Mouse (Mus musculus): ENCODE measurements around the gene Tmbim1.

Tmbim1 gene

DNA sequence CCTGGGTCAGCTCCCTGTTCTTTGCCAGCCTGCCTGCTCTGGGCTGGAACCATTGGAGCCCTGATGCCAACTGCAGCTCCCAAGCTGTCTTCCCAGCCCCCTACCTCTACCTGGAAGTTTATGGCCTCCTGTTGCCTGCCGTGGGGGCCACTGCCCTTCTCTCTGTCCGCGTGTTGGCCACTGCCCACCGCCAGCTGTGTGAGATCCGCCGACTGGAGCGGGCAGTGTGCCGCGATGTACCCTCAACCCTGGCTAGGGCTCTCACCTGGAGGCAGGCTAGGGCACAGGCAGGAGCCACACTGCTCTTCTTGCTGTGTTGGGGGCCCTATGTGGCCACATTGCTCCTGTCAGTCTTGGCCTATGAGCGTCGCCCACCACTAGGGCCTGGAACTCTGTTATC, 26.4 kb downstream of the Tmbim1 start:
- in situ Hi-C loops (cut with MseI, MboI) = no loop called here

GRCm38 (mm10) chr1:74278538-74278937, 26.9 kb downstream of the Tmbim1 start, which contains the start of gene Gpbar1:
Gpbar1 (plus strand) TSS chr1:74278550.
- in situ Hi-C loops (cut with MseI, MboI) = no loop called here

GRCm38 (mm10) chr1:74277883-74278537, 27.4 kb downstream of the Tmbim1 start:
- in situ Hi-C loops (cut with MseI, MboI) = no loop called here

DNA sequence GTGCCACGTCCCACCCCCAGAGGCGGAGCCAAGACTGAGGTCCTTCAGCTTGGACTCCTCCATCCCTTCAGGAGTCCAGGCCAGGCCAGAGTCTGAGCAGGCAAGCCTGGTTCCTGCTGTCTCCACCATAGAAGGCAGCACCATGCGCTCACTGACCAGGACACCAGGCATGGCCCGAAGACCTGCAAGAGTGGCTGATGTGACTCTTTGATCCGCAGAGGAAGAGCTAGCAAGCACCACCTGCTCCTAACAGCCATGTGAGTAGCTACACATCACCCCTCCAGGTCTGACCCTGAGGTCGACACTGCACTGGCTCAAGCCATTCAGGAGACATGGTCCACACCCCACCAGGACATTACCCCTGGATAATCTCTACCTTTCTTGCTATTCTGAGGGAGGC, 28.4 kb downstream of the Tmbim1 start:
- in situ Hi-C loops (cut with MseI, MboI) = no loop called here

DNA sequence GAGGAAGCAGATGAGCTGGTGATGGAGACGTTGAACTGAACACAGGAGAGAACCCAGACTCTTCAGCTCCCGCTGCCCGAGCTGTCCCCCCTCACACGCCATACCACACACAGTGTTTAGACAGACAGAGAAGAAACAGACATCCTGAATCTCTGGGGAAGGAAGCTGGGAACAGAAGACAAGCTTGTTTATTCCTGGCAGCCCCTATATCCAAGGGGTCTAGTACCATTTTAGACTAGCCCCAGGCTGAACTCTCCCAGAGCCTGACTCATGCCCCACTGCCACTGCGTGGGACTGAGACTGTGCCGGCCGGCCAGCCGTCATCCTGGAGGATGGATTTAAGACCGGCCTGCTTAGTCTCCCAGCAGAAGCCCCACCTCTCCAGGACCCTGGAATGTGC, 30.4 kb downstream of the Tmbim1 start:
- in situ Hi-C loops (cut with MseI, MboI) = no loop called here

DNA sequence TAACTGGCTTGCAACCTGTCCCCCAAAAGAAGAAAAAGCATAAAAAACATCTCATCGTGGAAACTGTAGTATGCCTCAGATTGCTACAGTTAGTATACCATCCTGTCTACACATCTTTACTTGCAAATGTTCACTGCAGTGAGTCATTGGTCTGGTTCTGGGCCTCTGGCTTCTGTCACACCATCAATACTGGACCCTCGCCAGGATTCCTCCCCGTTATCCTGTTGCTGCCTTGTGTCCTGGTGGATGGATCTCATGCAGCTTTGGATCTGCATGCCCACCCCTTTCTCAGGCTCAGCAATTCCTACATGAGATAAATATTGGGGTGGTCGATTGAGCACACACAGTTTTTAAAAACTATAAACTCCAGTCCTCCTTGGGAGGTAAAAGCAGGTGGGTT, 33.8 kb downstream of the Tmbim1 start:
- in situ Hi-C loops (cut with MseI, MboI) = no loop called here

DNA sequence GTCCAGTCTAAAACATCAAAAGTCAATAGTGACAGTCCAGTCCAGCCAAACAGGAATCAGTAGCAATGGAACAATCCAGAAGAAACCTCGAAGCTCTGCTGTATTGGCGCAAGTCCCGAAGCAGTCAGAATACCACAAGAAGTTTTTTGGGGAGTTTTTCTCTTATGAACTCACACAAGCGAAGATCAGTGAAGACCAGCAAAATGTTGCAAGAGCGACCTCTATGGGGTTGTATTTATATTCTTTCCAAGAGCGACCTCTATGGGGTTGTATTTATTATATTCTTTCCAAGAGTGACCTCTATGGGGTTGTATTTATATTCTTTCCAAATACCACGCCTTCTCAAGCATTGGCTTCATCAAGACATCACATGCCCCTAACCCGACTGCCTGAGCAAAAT, 36.7 kb downstream of the Tmbim1 start:
- in situ Hi-C loops (cut with MseI, MboI) = no loop called here

DNA sequence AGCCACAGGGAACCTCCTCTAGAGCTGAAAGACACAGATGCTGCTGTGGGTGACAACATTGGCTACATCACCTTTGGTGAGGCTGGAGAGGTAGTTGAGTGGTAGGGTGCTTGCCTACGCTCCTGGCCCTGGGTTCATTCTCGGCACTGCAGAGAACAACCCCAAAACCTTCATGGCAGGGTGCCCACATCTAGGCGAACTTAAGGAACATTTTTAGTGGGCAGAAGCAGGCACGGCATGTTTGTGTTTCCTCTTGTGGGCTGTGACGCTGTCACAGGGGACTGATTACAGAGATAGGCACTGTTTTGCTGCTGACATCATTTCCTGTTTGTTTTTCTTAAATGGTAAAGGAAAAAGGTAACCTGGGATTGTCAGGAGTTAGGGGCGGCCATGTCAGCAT, 42.9 kb downstream of the Tmbim1 start:
- in situ Hi-C loops (cut with MseI, MboI) = loop anchor here in 1 of 2 experiments (5.0 kb wide), 1 partner anchor 55 kb away; no protein-coding TSS in a partner anchor

GRCm38 (mm10) chr1:74256782-74257181, 48.6 kb downstream of the Tmbim1 start:
- in situ Hi-C loops (cut with MseI, MboI) = no loop called here

DNA sequence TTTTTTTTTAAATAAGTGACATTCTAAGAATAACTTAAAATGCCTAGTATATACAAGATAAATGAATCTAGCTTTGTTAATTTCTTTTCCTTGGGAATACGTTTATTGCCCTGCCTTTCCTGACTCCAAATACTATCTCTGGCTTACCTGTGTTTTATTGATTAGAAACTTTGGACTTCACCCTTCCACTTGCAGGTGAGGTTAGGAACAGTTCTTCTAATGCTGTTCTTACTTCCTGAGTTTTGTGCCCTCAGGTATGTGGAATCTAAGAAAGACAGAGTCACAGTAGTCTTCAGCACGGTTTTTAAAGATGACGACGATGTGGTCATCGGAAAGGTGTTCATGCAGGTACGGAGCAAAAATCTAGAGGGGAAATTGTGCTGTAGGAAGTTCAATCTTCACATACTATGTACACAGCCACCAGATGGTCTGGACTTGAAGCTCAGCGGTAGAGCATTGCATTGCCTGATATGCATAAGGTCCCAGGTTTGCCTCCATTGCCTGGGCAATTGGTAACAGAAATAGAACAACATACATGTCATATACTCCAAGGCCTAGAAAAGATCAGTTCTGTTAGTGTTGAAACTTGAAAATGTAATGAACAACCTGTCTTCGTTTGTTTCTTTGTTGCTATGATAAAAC, 49.6 kb downstream of the Tmbim1 start:
- in situ Hi-C loops (cut with MseI, MboI) = no loop called here

DNA sequence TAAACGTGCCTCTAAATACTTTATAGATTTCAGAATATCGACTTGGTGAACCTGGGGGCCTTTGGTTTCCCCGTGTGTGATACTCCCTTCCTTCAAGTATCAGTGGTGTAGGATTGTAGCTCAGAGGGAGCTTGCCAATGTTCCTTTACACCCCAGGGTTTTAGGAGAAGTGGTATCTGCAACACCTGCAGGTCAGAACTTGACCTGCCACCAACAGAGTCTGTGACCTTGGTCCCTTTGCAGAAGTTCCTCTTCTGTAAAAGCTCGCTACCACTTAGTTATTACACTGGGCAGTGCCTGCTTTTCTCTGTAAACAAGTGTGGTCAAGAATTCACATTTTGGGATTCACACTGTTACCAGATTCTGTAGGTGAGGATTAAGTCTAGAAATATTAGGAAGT, 55.3 kb downstream of the Tmbim1 start:
- in situ Hi-C loops (cut with MseI, MboI) = no loop called here

- in situ Hi-C loops (cut with MseI, MboI) = no loop called here
These were observed 56.0 kb downstream of the Tmbim1 start for GRCm38 (mm10) chr1:74249331-74249980.

DNA sequence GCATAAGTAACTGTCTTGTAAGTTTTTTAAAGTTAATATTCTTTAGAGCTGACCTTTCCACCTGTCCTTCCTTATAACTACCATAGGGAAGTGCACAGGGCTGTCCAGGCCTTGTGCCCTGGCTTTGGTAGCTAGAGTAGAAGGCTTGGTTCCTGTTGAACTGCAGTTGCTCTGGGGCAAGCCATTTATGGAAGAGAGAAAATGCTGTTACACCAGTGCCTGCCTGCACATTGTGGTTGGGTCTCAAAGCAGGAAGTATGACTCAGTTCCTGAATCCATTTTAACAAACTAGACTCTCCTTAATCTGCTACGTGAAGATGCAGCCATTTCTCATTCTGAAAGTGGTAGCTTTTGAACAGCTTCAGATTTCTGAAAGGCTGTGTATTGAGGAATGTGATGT, 56.6 kb downstream of the Tmbim1 start:
- in situ Hi-C loops (cut with MseI, MboI) = no loop called here

- in situ Hi-C loops (cut with MseI, MboI) = no loop called here
These were observed 59.9 kb downstream of the Tmbim1 start for GRCm38 (mm10) chr1:74245525-74245924.

GRCm38 (mm10) chr1:74240832-74241231, 64.6 kb downstream of the Tmbim1 start:
- in situ Hi-C loops (cut with MseI, MboI) = no loop called here

- in situ Hi-C loops (cut with MseI, MboI) = no loop called here
These were observed 65.1 kb downstream of the Tmbim1 start for GRCm38 (mm10) chr1:74240311-74240710.

DNA sequence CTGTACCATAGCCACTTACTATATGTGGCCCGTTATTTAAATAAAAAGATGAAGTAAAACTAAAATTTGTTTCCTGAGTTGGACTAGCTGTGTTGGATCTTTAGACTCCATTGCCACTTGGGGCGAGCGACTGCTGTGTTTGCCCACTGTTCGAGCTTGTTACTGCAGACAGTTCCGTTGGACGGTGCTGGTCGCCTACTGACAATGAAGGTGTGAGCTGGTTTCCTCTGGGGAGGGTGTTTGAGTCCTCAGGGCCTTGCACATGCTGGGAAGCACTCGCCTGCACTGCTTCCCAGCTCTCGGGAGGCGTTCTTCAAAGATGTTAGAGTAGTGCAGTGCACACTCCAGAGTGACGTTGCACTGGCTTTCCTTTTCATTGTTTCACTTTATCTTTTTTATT, 65.8 kb downstream of the Tmbim1 start:
- in situ Hi-C loops (cut with MseI, MboI) = no loop called here

- in situ Hi-C loops (cut with MseI, MboI) = no loop called here
These were observed 66.3 kb downstream of the Tmbim1 start for GRCm38 (mm10) chr1:74239162-74239561.
